Mouse (Mus musculus) testis, postnatal 14 days (tissue): ENCODE results near the gene Slc44a1.

Experiments
- DNase-seq: peaks from one replicate; pipeline ENCODE4 v3.0.0; 2021; ENCODE audit warnings: low spot score

Slc44a1 gene

GRCm38 (mm10) chr4:53440010-53440815, at the start of gene Slc44a1:
Gene Slc44a1, plus strand, starts transcription at chr4:53440413.
- DNase-seq, result peak; percentile 88

DNA sequence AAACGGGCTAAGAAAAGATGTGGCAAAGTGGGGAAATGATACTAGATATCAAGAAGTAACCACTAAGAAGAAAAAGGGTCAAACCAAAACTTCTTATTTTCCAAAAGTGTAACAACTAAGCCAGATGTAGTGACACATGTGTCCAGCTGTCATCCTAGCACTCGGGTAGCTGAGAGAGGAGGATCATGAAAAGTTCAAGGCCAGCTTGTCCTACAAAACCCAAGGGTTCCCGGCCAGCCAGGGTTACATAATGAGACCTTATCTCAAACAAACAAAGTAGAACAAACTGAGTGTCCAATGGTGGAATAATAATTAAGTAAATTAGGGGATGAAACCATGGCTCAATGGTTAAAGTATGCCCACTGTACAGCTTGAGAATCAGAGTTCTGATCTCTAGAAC, 45.2 kb upstream of the Slc44a1 start:
- peak; percentile 31 for DNase-seq

DNA sequence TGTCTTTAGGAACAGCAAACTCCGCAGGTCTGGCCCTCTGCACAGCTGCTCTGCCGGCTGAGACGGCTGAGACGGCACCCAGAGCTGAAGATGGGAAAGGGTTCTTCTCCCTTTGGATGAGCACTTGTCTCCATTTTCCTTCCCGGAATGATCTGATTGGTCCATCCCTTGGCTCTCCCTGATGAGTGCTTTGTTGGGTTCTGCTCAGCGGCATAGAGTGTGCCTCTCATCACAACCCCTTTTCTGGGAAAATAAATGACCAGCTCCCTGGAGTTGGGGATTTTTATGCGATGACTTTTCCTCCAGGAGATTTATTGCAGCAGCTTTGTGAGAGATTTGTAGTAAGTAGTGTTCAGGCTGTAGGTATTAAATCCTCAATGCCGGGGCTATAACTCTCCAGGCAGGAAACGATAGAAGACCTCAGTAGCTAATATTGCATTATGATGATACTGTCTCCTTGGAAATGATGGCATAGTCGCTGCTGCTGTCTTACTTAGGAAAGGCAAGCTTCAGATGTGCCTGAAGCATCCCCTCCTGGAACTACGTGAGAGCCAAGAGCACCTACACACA, 43.5 kb upstream of the Slc44a1 start:
- no peak for DNase-seq

DNA sequence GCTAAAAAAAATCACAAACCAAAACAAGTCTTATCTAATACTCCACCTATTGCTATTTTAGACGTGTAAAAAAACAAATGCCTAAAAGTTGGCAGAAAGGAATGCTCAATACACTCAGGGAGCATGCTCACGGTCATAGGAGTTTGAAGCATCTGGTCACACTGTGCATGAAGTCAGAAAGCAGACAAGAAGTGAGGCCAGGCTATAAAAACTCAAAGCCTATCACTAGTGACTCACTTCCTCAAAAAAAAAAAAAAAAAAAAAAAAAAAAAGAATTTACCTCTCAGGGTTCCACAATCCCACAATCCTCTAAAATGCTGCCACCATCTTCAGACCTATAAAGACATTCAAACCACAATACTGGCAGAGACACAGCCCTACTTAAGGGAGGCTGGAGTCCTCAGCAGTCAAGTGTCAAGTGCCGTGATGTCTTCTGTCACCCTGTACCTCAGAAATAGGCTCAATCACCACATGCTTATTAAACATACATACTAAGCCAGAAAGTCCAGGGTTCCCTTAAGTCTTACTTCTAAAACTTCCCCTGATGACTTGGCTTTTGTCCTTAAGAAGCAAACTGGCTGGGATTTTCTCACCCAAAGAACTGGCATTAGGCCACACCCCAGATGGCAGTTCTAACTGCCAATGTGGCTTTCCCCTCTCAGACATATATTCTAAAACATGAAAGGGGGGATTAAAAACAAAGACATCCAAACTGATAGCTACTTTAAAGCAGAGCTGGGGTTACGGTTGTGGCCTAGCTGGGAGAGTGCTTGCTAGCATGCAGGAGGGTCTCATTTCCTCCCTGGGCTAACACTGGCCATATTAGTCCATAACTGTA, 42.7 kb upstream of the Slc44a1 start:
- DNase-seq, result no peak

DNA sequence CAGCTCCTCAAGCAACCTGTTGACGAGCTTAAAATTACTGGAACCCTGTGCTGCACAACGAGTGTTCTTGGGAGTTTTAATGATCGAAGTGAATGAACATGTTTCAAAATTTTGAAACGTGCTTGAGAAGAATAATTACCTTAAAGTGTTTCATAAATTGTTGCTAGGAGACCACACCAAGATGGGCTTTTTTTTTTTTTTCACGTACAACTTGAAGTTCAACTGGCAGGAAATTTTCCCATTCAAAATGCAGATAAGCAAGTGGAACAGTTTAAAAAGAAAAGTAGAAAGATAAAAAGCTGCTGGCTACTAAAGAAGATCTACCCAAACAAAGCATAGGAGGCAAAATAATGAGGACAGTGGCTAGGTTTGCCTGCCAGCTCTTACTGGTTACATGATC, 41.7 kb upstream of the Slc44a1 start:
- DNase-seq, result no peak

GRCm38 (mm10) chr4:53399428-53399827, 40.8 kb upstream of the Slc44a1 start:
- DNase-seq, result no peak

- DNase-seq, result no peak
These were observed 36.8 kb upstream of the Slc44a1 start for GRCm38 (mm10) chr4:53403386-53403785.

GRCm38 (mm10) chr4:53404431-53404925, 35.7 kb upstream of the Slc44a1 start:
- no peak for DNase-seq

- no peak for DNase-seq
These were observed 33.3 kb upstream of the Slc44a1 start for GRCm38 (mm10) chr4:53406866-53407265.

- no peak for DNase-seq
These were observed 31.4 kb upstream of the Slc44a1 start for GRCm38 (mm10) chr4:53408821-53409220.

DNA sequence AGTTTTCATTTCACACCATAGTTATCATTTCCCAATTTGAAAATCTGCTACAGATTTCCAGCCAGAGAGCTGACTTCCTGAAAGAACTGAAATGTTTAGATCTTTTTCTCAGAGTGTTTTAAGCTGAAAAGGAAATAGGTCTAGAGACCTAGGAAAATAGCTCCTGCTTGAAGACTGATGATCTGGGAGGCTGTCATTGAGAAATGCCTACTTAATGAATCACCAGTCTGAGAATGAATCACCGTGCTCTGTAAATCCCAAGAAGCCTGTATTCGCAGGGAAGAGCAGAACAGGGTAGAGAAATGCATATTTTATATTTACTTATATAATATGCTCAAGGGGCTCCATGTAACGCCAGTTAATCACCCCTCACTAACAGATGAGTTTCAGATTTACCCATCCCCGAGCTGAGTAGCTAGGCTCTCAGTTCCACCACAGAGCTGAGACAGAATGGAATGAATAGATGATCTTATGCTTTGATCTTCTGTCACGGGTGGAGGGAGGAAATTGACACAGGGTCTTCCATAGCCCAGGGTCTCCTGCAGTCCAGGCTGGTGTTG, 30.6 kb upstream of the Slc44a1 start:
- DNase-seq, result no peak

DNA sequence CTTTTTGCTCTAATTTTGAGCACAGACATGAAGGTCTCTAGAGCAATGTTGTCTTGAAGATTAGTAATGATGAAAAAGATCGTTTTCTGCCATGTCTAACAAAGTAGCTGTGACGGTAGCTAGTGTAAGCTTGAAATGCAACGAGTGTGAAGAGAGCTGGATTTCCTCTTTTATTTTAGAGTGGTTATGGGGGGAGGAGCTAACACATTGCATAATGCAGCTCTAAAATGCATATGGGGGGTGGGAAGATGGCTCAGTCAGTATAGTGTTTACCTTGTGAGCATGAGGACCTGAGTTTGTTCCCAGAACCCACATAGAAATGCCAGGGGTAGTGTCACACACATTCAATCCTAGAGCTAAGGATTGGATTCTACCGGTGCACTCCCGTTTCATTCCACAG, 29.5 kb upstream of the Slc44a1 start:
- DNase-seq, result no peak

GRCm38 (mm10) chr4:53411958-53412870, 28.0 kb upstream of the Slc44a1 start:
- no peak for DNase-seq

DNA sequence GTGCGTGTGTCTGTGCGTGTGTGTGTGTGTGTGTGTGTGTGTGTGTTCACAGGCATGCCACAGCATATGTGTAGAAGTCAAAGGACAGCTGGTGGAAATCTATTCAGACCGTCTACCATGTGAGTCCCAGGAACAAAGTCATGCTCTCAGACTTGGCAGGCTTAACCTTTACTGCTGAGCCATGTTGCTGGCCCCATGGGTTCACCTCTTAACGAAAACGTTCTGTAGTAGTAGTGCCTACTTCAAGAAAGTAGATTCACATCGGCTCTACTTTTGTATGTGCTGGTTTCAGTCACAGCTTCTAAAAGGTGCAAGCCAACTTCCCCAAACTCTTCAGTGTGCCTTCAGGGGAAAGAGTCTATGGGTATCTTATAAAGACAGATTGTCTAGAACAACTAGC, 27.2 kb upstream of the Slc44a1 start:
- DNase-seq, result no peak

GRCm38 (mm10) chr4:53414031-53414797, 26.0 kb upstream of the Slc44a1 start:
- DNase-seq, result no peak

DNA sequence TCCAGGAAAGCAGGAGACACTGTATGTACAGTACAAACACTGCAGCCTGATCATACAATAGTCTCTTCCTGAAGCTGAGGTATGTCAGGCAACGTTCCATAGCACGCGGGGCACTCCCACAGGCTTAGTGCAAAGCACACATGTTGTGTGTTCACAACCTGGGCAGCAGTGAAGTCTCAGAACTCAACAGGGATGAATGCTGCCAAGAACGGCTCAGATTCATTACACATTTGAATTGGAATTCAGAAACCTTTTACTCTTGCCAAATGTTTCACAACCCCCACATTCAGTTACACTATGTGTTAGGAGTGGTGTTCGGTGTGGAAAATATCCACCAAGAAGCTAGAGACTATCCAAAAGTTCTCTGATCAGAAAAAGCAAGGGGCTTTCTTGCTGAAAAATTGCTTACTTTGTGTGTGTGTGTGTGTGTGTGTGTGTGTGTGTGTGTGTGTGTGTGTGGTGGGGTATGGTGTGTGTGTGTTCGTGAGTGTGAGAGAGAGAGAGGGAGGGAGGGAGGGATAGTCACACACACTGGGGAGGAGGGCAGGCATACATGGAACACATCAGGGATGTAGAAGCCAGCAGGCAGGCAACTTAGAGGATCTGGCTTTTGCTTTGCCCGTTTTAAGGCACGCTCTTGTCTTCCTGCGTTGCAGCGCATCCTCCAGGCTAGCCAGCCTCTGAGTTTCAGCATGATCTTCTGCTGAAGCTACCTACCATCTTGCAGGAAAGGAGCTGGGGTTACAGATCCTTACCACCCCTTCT, 24.2 kb upstream of the Slc44a1 start:
- peak; percentile 19 for DNase-seq

DNA sequence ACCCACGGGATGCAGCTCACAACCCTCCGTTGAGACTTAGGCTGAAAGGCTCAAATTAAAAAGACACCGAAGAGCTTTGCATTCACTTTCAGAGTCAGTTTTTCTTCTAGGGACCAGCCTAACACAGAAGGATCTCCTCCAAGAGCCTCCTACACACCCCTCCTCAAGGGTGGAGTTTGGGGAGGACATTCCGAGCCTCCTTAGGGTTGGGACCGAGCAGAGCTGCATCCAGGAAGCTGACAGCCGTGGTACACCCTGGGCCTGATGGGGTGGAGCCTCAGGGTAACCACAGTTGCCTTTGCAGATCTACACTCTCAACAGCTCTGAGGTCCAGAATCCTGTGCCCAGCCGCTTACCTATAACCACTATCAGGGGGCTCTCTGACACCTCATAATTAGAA, 23.3 kb upstream of the Slc44a1 start:
- no peak for DNase-seq

GRCm38 (mm10) chr4:53422799-53423198, 17.4 kb upstream of the Slc44a1 start:
- DNase-seq, result no peak

- DNase-seq, result no peak
These were observed 13.1 kb upstream of the Slc44a1 start for GRCm38 (mm10) chr4:53427120-53427519.

DNA sequence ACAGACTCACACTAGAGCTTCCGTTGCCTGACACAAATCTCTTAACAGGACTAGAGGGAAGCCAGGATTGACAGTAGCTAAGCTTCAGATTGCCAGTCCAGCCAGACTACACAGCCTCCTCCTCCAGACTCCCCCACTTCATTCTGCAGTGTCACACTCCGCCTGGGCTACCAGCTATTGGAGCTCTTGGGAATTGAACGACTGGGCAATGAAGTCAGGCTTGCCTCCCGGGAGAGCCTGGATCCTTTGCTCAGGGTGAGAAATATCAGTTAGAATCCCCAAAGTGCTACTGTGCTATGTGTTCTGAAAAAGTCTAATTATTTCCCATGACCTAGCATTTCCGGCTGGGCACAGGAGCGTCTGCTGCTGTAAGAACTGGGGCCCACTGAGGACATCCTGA, 9.7 kb upstream of the Slc44a1 start:
- no peak for DNase-seq
